Mouse (Mus musculus) brain, embryonic 14.5 days (tissue): Measurements from ENCODE around the gene Vmn2r89. TPM values are rescaled to one million over a fixed set of nuclear protein-coding genes. Genes with fewer than 3 reads are reported as not detected.

Source experiments
- DNase-seq: peaks from one replicate; pipeline ENCODE4 v3.0.0-alpha.2; 2011; ENCODE audit warnings: low read depth
- CTCF ChIP-seq: fragments of 200-500 bp; IDR thresholded peaks from 2 replicates; pipeline ENCODE4 v1.5.1; 2012; ENCODE audit warnings: inconsistent platforms, mild to moderate bottlenecking, moderate library complexity, borderline replicate concordance; ENCODE audit not compliant: insufficient read depth, insufficient read length; ENCODE audit errors: extremely low read depth
- POLR2A ChIP-seq: fragments of 200-500 bp; IDR thresholded peaks from 2 replicates; pipeline ENCODE4 v1.6.1; 2012; ENCODE audit warnings: mild to moderate bottlenecking, inconsistent platforms, borderline replicate concordance; ENCODE audit not compliant: poor library complexity, insufficient read depth, insufficient read length, severe bottlenecking; ENCODE audit errors: extremely low read depth
- polyA plus RNA-seq: library from polyadenylated mRNA; depleted of rRNA; stranded (reverse); fragments of >200 nt; gene quantifications from 2 replicates; pipeline ENCODE4 v1.2.3, GENCODE M21; 2012; rRNA removed

The Vmn2r89 gene
- polyA plus RNA-seq, 1 experiment: not detected

DNA sequence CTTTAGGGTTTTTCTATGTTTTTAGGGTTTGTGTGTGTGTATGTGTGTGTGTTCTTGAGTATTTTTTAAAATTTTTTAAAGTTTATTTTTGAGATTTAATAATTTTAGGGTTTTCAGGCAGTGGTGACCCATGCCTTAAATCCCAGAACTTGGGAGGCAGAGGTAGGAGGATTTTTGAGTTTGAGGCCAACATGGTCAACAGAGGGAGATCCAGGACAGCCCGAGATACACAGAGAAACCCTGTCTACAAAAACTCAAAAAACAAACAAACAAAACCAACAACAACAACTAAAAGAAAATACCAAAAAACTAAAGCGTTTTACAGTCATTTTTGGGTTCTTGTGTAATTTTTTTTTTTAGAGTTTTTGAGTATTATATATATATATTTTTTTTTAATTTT lies 44.1 kb downstream of the Vmn2r89 start:
- DNase-seq: no peak
- no peak for TF ChIP-seq CTCF
- TF ChIP-seq POLR2A: no peak

GRCm38 (mm10) chr14:51496955-51497354 lies 45.3 kb downstream of the Vmn2r89 start:
- DNase-seq: no peak
- no peak for TF ChIP-seq CTCF
- TF ChIP-seq POLR2A: no peak

- DNase-seq: no peak
- TF ChIP-seq CTCF: no peak
- no peak for TF ChIP-seq POLR2A
These were observed 46.3 kb downstream of the Vmn2r89 start for GRCm38 (mm10) chr14:51497958-51498357.

- TF ChIP-seq CTCF (no peak), POLR2A (no peak)
- no peak for DNase-seq
These were observed 48.1 kb downstream of the Vmn2r89 start for GRCm38 (mm10) chr14:51499707-51500275.

DNA sequence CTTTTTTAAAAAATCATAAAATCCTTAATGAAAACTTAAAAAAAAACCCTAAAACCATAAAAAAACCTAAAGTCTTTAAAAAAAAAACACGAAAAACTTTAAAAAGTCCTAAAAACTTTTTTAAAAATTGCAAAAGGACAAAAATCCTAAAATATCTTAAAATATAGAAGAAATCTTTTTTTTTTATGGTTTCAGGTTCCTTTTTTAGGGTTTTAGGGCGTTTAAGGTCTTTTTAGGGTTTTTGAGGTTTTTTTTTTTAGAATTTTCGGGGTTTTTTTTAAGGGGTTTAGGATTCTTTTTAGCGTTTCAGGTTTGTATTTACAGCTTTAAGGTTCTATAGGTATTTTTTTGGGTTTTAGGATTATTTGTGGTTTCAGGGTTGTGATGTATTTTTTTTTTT lies 48.8 kb downstream of the Vmn2r89 start:
- no peak for DNase-seq
- TF ChIP-seq POLR2A (no peak), CTCF (no peak)

DNA sequence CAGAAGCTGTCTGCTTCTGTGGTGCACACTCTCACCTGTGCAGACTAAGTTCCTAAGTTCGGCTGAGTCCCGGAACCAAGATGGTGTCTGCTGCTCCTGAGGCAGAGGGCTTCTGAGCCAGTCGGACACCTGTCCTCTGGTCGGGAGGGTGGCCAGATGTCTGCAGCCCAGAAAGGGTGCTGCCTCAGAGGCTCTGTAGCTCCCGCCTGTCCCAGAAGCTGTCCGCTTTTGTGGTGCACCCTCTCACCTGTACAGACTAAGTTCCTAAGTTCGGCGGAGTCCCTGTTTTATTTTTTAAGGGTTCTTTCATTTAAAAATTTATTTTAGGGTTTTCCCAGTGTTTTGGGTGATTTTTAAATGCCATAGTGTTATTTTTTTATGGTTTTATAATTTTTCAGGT lies 55.8 kb downstream of the Vmn2r89 start:
- no peak for DNase-seq
- no peak for TF ChIP-seq POLR2A
- TF ChIP-seq CTCF: no peak

Other genes starting within 250 kb of the Vmn2r89 start
- not detected in 2 replicates for gene Ear14, start 248.5 kb upstream of the Vmn2r89 start, polyA plus RNA-seq
- not detected in 2 replicates for gene Rnase2a, start 195.7 kb upstream of the Vmn2r89 start, polyA plus RNA-seq
- gene Gm7247, start 90.1 kb upstream of the Vmn2r89 start, polyA plus RNA-seq: not detected in 2 replicates
- not detected in 2 replicates for gene Vmn2r88, start 41.0 kb upstream of the Vmn2r89 start, polyA plus RNA-seq
- not detected in 2 replicates for gene Gm5622, start 100.9 kb downstream of the Vmn2r89 start, polyA plus RNA-seq
- gene Gm17175, start 122.2 kb downstream of the Vmn2r89 start, polyA plus RNA-seq: not detected in 2 replicates
- not detected in 2 replicates for gene Gm17174, start 140.3 kb downstream of the Vmn2r89 start, polyA plus RNA-seq
- gene Gm17078, start 159.5 kb downstream of the Vmn2r89 start, polyA plus RNA-seq: not detected in 2 replicates
- gene Gm4181, start 183.8 kb downstream of the Vmn2r89 start, polyA plus RNA-seq: not detected in 2 replicates
- gene Gm17079, start 243.6 kb downstream of the Vmn2r89 start, polyA plus RNA-seq: not detected in 2 replicates